Mouse (Mus musculus): Measurements from ENCODE around the gene Stambp.
"Not testable (repeated sequence)": the region's sequence is repeated elsewhere in the genome, so short reads cannot be mapped to it uniquely, and the experiment has no call there.

DNA sequence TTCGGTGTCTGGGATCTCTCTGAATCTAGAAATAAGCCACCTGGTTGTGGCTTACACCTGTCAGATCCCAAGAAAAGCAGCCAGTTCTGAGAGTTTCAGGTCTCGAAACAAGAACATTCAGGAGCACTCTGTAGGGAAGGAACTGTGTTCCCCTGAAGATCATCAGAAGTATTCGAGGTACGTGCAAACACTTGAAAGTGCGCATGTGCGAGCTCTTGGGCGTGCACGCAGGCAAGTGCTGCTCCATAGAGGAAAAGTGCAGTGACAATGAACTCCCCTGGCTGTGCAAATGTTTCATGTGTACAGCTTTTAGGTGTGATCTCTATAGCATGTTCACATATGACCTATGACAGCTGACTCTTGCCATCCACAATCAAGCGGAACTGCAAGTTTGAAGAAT, 12.8 kb upstream of the Stambp start:
- TF ChIP-seq CTCF (IDR thresholded peaks at IDR 0.05; ENCODE audit: extremely low read depth, insufficient read length, insufficient replicate concordance, low read depth, low read length); POLR2A (IDR thresholded peaks at IDR 0.05; ENCODE audit: low read depth, low read length): not testable (repeated sequence)
